Mouse (Mus musculus): ENCODE data around the gene Gtf2a2.

Gtf2a2 gene

DNA sequence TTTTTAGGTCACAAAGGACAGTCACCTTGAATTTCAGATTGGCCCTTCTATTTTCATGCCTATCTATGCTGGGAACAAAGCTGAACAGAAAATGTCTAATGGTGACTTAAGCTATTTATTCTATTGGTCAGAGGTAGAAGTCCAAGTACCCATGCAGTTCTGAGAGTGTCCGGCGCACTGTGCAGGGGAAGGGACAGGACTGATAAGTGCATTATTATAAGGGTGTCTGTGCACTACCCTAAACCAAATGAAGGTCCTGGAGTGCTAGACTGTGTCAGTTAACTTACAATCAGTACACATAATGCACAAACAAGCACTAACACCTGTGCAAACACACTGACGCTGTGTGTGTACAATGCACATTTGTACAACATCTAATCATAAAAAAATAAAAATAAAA lies 55.1 kb downstream of the Gtf2a2 start:
- DNase-seq, result no peak

DNA sequence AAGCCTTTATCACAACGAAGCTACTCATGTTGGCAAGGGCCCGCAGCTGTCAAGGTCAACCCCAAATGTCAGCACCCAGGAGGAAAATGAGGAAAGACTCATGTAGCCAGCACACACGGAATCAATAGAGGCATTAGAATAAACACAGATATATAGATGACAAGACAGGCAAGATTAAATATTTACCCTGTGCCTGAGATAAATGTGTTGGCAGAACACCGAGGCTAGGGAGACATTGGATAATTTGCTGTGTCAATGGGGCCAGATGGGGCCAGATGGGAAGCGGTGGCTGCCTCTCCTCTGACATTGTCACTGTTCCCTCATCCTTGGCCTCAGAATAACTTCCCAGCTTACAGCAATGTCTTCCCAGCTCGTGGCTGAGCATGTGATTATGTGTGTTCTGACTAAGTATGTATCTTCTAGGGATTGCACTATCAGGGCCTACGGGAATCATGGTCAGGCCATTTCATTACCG lies 57.6 kb downstream of the Gtf2a2 start:
- DNase-seq, result peak in 1 of 2 experiments; percentile 21

DNA sequence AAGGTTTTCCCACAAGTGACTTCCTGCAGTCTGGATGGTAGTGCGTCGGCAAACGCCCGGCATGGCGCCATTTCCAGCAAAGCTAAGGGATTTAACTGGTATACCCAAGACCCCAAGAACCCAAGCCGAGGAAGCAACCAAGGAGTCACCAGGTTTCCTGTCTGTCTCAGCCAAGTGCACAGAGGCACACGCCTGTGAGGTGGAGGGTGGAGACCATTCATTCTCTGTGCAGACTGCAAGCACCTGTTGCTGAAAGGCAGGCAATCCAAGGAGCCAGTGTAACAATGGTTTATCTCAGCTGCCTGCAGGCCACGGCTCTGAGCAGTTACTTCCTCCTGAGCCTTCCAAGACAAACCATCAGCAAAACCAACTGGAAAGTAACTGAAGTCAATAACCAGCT lies 60.0 kb downstream of the Gtf2a2 start:
- DNase-seq, result no peak
